9 mouse cellular contexts compared by ENCODE assay signal in genomic region chr4:102255295-102255670, GRCm38 (mm10).
DNase-seq lines count a peak whose midpoint lies in the region; ATAC-seq and TF ChIP-seq lines count a peak whose summit lies in the region.
"Had no signal": no experiment of that assay in that cellular context is flagged by ENCODE, and none has a peak within 500 bp of the region (broad histone marks: within the 10 kb centered on the region; RNA-seq: fewer than 3 reads in every experiment).

No protein-coding gene starts in this region.

- no peaks in the 10 kb centered on the region for H3K27me3 ChIP-seq in liver, adult 2 months (ENCODE audit: control insufficient read depth, insufficient read depth, low read length)
- H3K27me3 ChIP-seq in forebrain, embryonic 13.5 days = no peaks in the 10 kb centered on the region
- H3K27me3 ChIP-seq in limb, embryonic 14.5 days (ENCODE audit: control insufficient read depth, insufficient read depth, low read length) = no peaks in the 10 kb centered on the region
- H3K27me3 ChIP-seq: Patski had no signal

- H3K27ac ChIP-seq in liver, adult 2 months (replicated peaks; ENCODE audit: insufficient read depth, low read depth, low read length) = no peak overlapping the region
- H3K27ac ChIP-seq in forebrain, embryonic 13.5 days = peak overlapping the region; percentile 73
- H3K27ac ChIP-seq in limb, embryonic 14.5 days (replicated peaks; ENCODE audit: low read depth, low read length) = no peak overlapping the region

- peak; percentile 43 for ATAC-seq in forebrain, embryonic 13.5 days
- ATAC-seq in limb, embryonic 14.5 days (ENCODE audit: low FRiP score, low read depth) = no peak
- no peak for ATAC-seq in megakaryocyte progenitor cell, adult 5-6 weeks (replicated peaks; ENCODE audit: poor library complexity)
- no peak for ATAC-seq in inflammation-experienced regulatory T-cells, adult 6 months
- no peak for ATAC-seq in monocyte, adult 5-6 weeks (replicated peaks; ENCODE audit: insufficient number of reproducible peaks, low FRiP score, low TSS enrichment, poor library complexity, severe bottlenecking)
- ATAC-seq: Patski had no signal

- H3K4me1 ChIP-seq in liver, adult 2 months (ENCODE audit: control insufficient read depth, insufficient read depth, low read length) = no peaks in the 10 kb centered on the region
- H3K4me1 ChIP-seq in forebrain, embryonic 13.5 days = peaks cover 17% of the 10 kb centered on the region; the same call in 1 of the 2 replicates
- H3K4me1 ChIP-seq in limb, embryonic 14.5 days (ENCODE audit: control insufficient read depth, insufficient read depth, low read length) = no peaks in the 10 kb centered on the region

- no peaks in the 10 kb centered on the region for H3K79me2 ChIP-seq in liver, adult 2 months (ENCODE audit: control insufficient read depth, insufficient read depth, low read length)

- TF ChIP-seq CTCF in liver, adult 2 months (IDR thresholded peaks at IDR 0.05; ENCODE audit: low read depth, low read length) = no peak

- peak overlapping the region; percentile 72 for H3K4me2 ChIP-seq in forebrain, embryonic 13.5 days
- H3K4me2 ChIP-seq in limb, embryonic 14.5 days (replicated peaks; ENCODE audit: low read depth, low read length, severe bottlenecking) = peak overlapping the region; percentile 38

- H3K9me3 ChIP-seq in forebrain, embryonic 13.5 days (replicated peaks) = no peaks in the 10 kb centered on the region
- H3K9me3 ChIP-seq in limb, embryonic 14.5 days (ENCODE audit: control insufficient read depth, low read length) = no peaks in the 10 kb centered on the region

- DNase-seq in liver, adult 2 months (ENCODE audit: extremely low read depth, low read depth, low spot score) = no peak
- no peak for DNase-seq in liver
- DNase-seq in limb, embryonic 14.5 days (ENCODE audit: low spot score) = no peak
- peak; percentile 9 for DNase-seq in right cerebral cortex, postnatal 4 days

- H3K36me3 ChIP-seq in liver, adult 2 months (ENCODE audit: control insufficient read depth, insufficient read depth, low read length) = no peaks in the 10 kb centered on the region
- H3K36me3 ChIP-seq in forebrain, embryonic 13.5 days (ENCODE audit: poor library complexity, severe bottlenecking) = no peaks in the 10 kb centered on the region
- H3K36me3 ChIP-seq in limb, embryonic 14.5 days (ENCODE audit: control insufficient read depth, insufficient read depth, low read length) = no peaks in the 10 kb centered on the region

- 76% methylated on average over 9 of the region's 9 CpGs for WGBS in liver, adult 2 months
- 15% methylated on average over 9 of the region's 9 CpGs for WGBS in forebrain, embryonic 13.5 days
- 62% methylated on average over 9 of the region's 9 CpGs for WGBS in limb, embryonic 14.5 days

- no peak overlapping the region for H3K9ac ChIP-seq in liver, adult 2 months (ENCODE audit: low read depth, low read length)
- peak overlapping the region; percentile 63 for H3K9ac ChIP-seq in forebrain, embryonic 13.5 days
- peak overlapping the region; percentile 17; the same call in 1 of the 2 replicates for H3K9ac ChIP-seq in limb, embryonic 14.5 days (ENCODE audit: low read depth, low read length, severe bottlenecking)

- no peak for TF ChIP-seq POLR2A in liver, adult 2 months (IDR thresholded peaks at IDR 0.05; ENCODE audit: extremely low read depth, insufficient read depth, low read length)
- no peak for TF ChIP-seq POLR2A in limb, embryonic 14.5 days (IDR thresholded peaks at IDR 0.05; ENCODE audit: borderline replicate concordance, extremely low read depth, insufficient read depth, insufficient read length)

- H3K4me3 ChIP-seq in liver, adult 2 months (ENCODE audit: insufficient read depth, low read depth, low read length) = peak overlapping the region; percentile 27; the same call in 1 of the 2 replicates
- peak overlapping the region; percentile 42 for H3K4me3 ChIP-seq in forebrain, embryonic 13.5 days
- H3K4me3 ChIP-seq in limb, embryonic 14.5 days (replicated peaks; ENCODE audit: low read length) = peak overlapping the region; percentile 7
